Mouse (Mus musculus) forebrain, embryonic 16.5 days (tissue): ENCODE measurements at regions not wholly inside any gene's neighbourhood (a gene's known extent, or its start where the extent isn't known, plus 50 kb on each side); places are given as distances from the start of the nearest gene placed in this dataset.

Source experiments
- ATAC-seq: fragments of 200-750 bp; cut with Nextera tagmentation; 2 replicates; pipeline ENCODE4 v1.8.0; 2017; ENCODE audit warnings: mild to moderate bottlenecking, moderate library complexity
- H3K27ac ChIP-seq: fragments of 300-500 bp; sonication (generic); 2 replicates; pipeline ENCODE4 v1.5.1; 2014; ENCODE audit warnings: low read length, control low read depth
- H3K27me3 ChIP-seq: fragments of 300-500 bp; sonication (generic); replicated peaks from 2 replicates; pipeline ENCODE4 v1.6.1; 2014; ENCODE audit warnings: low read length; ENCODE audit not compliant: control insufficient read depth, insufficient read depth
- H3K36me3 ChIP-seq: fragments of 300-500 bp; sonication (generic); 2 replicates; pipeline ENCODE4 v1.6.1; 2014; ENCODE audit not compliant: control insufficient read depth, insufficient read depth
- H3K4me1 ChIP-seq: fragments of 300-500 bp; sonication (generic); replicated peaks from 2 replicates; pipeline ENCODE4 v1.6.1; 2014; ENCODE audit warnings: low read length; ENCODE audit not compliant: control insufficient read depth, insufficient read depth
- H3K4me2 ChIP-seq: fragments of 300-500 bp; sonication (generic); 2 replicates; pipeline ENCODE4 v1.6.1; 2014; ENCODE audit warnings: mild to moderate bottlenecking, low read length, control low read depth
- H3K4me3 ChIP-seq: fragments of 300-500 bp; sonication (generic); replicated peaks from 2 replicates; pipeline ENCODE4 v1.5.1; 2014; ENCODE audit warnings: mild to moderate bottlenecking, low read length, control low read depth
- H3K9ac ChIP-seq: fragments of 300-500 bp; sonication (generic); replicated peaks from 2 replicates; pipeline ENCODE4 v1.6.1; 2014; ENCODE audit warnings: low read depth, low read length, control low read depth
- H3K9me3 ChIP-seq: fragments of 300-500 bp; sonication (generic); 2 replicates; pipeline ENCODE4 v1.6.1; 2016; ENCODE audit warnings: low read length; ENCODE audit not compliant: control insufficient read depth
- WGBS: fragments of 180-500 bp; shearing (Covaris S2); extraction: QIAGEN DNeasy Blood & Tissue Kit; methylation state at CpG from one replicate; pipeline ENCODE4 v1.1.7; 2014; 5-methylcytosine and 5-hydroxymethylcytosine counted together

DNA sequence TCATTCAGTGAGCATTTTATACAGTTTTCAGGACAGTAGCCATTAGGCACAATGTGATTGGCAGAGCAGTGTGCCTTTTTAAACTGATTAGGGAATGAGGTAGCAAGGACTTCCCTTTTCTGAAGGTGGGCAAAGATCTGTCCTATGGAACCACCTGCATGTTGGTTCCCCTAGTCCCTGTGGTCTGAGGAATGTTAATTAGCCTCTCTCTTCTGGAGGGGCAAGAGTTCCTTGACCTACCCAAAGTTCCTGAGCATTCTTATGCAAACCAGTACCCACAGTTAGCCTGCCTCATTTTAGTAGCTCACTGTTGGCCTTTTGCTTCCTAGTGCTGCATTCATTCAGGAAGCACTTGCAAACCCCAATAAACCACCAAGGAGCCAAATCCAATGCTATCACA lies 455.8 kb downstream of the Otol1 start:
- H3K4me2 ChIP-seq = no peak overlapping the region

DNA sequence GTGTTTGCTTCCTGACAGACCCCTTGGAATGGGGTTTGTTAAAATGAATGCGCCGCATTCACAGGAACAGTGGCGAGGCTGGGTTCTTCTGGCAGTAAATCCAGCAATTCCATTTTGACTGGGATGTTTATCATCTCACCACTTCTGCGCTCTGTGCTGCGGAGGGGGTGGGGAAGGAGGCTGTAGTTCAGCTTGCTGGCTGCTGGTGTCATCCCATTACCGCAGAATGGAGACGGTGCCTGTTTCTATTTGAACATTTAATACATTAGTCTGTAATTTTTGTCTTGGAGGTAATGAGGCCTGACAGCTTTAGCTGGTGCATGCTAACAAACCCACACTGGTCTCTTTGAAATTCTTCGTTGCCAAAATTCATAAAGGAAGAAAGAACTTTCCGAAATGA lies 475.1 kb downstream of the Otol1 start:
- Histone ChIP-seq H3K27me3 (no peaks in the 10 kb centered on the region), H3K36me3 (no peaks in the 10 kb centered on the region), H3K4me3 (no peak overlapping the region), H3K9me3 (no peaks in the 10 kb centered on the region), H3K4me2 (peak overlapping the region; percentile 30), H3K27ac (peak overlapping the region; percentile 83), H3K4me1 (peaks cover 9% of the 10 kb centered on the region), H3K9ac (no peak overlapping the region)
- ATAC-seq = peak; percentile 99
- WGBS = 10% methylated on average over 9 of the region's 9 CpGs

More for the DNA sequence above, 455.8 kb downstream of the Otol1 start:
- no peaks in the 10 kb centered on the region for H3K27me3 ChIP-seq
- no peak for ATAC-seq
- H3K36me3 ChIP-seq = no peaks in the 10 kb centered on the region
- no peak overlapping the region for H3K9ac ChIP-seq
- no peaks in the 10 kb centered on the region for H3K4me1 ChIP-seq
- H3K27ac ChIP-seq = no peak overlapping the region
- H3K9me3 ChIP-seq = no peaks in the 10 kb centered on the region
- H3K4me3 ChIP-seq = no peak overlapping the region

DNA sequence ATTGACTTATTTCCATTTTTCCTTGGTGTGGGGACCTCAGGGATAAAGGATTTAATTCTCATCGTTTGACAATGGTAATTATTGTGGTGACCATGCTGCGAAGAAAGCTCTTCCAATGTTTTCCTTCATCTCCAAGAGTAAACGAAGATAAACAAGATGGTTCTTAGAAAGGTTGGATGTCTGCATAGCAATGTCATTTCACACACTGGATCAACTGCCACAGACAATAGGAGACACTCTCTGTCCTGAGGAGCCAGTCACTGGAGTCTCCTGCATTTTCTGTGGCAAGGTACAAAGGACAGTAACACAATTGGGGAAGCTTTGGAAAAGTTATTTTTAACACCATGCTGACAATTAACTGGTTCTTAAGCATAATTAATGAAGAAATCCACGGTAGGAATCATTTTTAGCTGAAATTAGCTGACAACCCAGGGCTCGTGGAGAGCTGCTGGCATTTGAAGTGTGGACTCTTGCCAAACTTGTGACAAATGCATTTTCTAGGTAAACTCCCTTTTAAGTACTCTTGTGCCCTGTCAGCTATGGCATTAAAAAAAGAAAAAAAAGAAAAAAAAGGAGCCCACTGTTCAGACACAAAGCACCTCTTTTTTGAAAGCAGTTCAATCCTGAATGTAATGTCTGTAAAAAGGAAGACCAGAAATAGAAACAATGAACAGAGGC lies 475.8 kb downstream of the Otol1 start:
- Histone ChIP-seq H3K27me3 (no peaks in the 10 kb centered on the region), H3K4me2 (peak overlapping the region; percentile 30), H3K27ac (peak overlapping the region; percentile 83), H3K9ac (no peak overlapping the region), H3K4me1 (peaks cover 9% of the 10 kb centered on the region), H3K9me3 (no peaks in the 10 kb centered on the region), H3K36me3 (no peaks in the 10 kb centered on the region), H3K4me3 (no peak overlapping the region)
- peak; percentile 66 for ATAC-seq
- 12% methylated on average over 5 of the region's 5 CpGs for WGBS

DNA sequence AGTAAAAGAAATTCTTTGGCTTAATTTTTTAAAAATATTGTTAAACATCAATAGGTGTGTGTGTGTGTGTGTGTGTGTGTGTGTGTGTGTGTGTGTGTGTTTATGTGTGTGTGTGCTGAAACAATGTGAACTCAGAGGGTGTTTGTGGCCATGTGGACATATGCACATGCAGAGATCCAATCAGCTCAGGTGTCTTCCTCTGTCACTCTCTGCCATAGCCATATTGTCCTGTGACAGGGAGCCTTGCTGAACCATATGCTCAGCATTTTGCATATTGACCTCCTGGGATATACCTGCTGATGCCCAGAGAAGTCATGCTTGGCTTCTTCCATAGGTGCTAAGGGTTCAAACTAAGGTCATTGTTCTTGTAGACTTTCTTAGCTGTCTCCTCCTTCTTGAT lies 489.0 kb downstream of the Otol1 start:
- H3K27me3 ChIP-seq = no peaks in the 10 kb centered on the region
- no peaks in the 10 kb centered on the region for H3K9me3 ChIP-seq
- no peak overlapping the region for H3K27ac ChIP-seq
- no peak overlapping the region for H3K9ac ChIP-seq
- no peak overlapping the region for H3K4me3 ChIP-seq
- no peak for ATAC-seq
- no peaks in the 10 kb centered on the region for H3K36me3 ChIP-seq
- no peak overlapping the region for H3K4me2 ChIP-seq
- H3K4me1 ChIP-seq = peaks cover 15% of the 10 kb centered on the region

DNA sequence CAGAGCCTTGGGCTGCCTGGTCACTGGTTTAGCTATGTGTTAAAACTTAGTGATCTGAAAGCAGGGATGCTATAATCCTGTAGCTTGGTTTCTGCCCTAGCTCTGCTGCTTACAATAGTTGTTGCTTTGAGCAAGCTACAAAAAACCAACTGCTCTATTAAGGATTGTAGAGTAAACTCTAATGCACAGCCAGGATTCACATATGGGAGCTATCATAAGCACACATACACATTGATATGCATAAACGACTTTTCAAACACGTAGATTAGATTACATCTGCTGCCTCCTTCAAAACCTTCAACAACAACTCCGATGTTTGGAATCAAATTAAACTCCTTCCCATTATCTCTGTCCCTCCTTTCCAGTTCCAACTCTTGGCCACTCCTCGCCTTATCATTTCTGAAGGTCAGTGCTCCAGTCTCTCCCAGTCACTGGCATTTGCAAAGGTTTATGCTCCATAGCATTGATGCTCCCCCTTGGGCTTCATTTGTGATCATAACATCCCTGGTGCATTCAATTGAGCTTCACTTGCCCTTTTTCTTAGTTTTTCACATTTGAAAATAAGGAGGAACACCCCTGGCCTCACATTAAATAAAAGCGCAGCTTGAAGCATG lies 492.9 kb downstream of the Otol1 start:
- ATAC-seq = peak; percentile 62; the same call in 1 of the 2 replicates
- H3K9ac ChIP-seq = no peak overlapping the region
- H3K4me2 ChIP-seq = no peak overlapping the region
- no peak overlapping the region for H3K27ac ChIP-seq
- H3K4me3 ChIP-seq = no peak overlapping the region
- H3K9me3 ChIP-seq = no peaks in the 10 kb centered on the region
- H3K36me3 ChIP-seq = no peaks in the 10 kb centered on the region
- H3K27me3 ChIP-seq = no peaks in the 10 kb centered on the region
- peaks cover 16% of the 10 kb centered on the region for H3K4me1 ChIP-seq
- 42% methylated on average over 5 of the region's 5 CpGs for WGBS

DNA sequence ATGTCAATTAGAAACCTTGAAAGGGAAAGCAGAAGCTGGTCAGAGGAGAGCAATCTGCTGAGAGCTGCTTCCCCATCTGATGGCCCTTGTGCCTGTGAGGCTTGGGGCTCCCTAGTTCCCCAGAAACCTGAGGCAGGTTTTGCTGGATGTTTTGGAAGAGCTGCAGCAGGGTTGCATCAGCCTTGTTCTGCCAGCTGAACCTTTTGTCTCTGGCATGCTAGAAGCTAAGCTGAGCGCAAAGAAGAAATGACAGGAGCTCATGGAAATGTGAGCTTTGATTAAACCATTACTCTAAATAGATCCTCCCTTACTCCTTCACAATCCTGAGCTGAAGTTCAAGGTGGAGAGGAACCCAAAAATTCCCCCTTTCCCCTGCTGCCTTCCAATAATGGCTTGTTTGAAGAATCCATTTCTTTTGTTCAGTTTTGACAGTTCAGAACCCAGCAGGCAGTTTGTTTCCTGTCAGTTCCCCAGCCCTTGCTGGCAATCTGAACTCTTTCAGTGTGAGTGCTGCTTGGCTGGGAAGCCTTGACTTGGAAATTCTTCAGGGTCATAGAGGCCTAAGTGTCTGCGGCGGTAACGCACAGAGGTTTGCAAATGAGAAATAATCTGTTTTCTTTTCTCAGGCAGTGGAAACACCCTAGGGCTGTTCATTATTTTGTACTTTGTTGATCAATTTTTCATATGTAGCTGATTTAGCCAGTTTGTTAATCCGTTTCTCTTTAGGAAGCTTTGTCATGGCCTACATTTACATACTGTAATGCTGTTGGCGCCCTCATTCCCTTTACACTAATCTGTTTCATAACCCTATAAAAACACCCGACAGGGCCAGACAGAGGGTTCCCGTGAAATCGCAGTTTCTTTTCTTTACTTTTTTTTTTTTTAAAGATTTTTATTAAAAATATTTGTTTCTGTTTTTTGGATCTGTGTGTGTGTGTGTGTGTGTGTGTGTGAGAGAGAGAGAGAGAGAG lies 493.9 kb downstream of the Otol1 start:
- Histone ChIP-seq H3K9me3 (no peaks in the 10 kb centered on the region), H3K36me3 (no peaks in the 10 kb centered on the region), H3K9ac (no peak overlapping the region), H3K4me2 (no peak overlapping the region), H3K27ac (peak overlapping the region; percentile 58; the same call in 1 of the 2 replicates), H3K27me3 (no peaks in the 10 kb centered on the region), H3K4me1 (peaks cover 16% of the 10 kb centered on the region), H3K4me3 (no peak overlapping the region)
- WGBS = 23% methylated on average over 9 of the region's 9 CpGs
- peak; percentile 78 for ATAC-seq

DNA sequence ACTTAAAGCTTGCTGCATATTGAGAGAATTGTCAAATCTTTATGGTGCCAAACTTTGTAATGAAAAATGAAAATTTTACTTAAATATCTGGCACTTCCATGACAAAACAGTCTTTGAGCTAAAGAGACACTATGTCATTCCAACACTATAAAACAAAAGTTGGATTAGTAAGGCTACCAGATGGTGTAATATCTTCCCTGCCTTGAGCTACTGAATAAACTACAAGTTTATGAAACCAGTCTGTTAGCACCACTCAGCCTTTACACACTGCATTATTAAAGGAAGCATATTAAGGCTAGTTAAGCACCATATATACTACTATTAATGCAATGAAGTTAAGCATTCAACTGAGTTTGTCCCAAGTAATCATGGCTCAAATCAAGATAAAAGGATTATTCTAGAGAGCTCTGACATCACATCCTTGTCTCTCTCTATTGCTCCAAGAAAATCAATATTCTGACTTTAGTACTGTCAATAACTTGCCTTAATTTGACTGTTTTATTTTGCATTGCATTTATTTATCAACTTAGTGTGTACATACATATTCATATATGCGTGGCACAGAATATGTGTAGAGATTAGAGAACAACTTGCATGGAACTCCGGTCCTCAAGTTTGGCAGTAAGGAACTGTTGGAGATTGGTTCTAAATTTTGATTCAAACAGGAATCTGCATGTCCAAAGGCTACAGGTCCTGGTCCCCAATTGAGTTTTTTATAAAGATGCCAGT lies 526.3 kb downstream of the Otol1 start:
- Histone ChIP-seq H3K9me3 (no peaks in the 10 kb centered on the region), H3K9ac (no peak overlapping the region), H3K27ac (no peak overlapping the region), H3K4me2 (no peak overlapping the region), H3K4me1 (no peaks in the 10 kb centered on the region), H3K27me3 (no peaks in the 10 kb centered on the region), H3K4me3 (no peak overlapping the region), H3K36me3 (no peaks in the 10 kb centered on the region)
- peak; percentile 78 for ATAC-seq
- WGBS = 77% methylated on average over 2 of the region's 2 CpGs

DNA sequence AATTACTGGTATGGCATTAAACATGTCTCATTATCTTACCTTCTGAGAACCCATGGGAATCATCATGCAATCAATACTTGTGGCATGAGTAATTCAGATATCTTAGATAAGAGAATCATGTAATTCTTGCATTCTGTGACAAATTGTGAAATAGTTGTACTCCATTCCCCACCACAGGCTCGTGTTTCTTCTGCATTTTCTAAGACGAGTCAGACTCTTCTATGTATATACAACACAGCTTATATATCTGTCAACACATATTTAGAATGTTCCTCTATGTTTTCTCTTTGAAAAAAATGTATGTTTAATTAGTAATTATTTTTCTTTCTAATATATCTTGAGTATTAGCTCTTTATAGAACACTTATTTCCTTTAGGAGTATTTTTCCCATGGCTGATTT lies 527.7 kb downstream of the Otol1 start:
- Histone ChIP-seq H3K4me1 (no peaks in the 10 kb centered on the region), H3K27ac (no peak overlapping the region), H3K4me3 (no peak overlapping the region), H3K9me3 (no peaks in the 10 kb centered on the region), H3K9ac (no peak overlapping the region), H3K27me3 (no peaks in the 10 kb centered on the region), H3K4me2 (no peak overlapping the region), H3K36me3 (no peaks in the 10 kb centered on the region)
- ATAC-seq = no peak
- 90% methylated on average over 2 of the region's 2 CpGs for WGBS

DNA sequence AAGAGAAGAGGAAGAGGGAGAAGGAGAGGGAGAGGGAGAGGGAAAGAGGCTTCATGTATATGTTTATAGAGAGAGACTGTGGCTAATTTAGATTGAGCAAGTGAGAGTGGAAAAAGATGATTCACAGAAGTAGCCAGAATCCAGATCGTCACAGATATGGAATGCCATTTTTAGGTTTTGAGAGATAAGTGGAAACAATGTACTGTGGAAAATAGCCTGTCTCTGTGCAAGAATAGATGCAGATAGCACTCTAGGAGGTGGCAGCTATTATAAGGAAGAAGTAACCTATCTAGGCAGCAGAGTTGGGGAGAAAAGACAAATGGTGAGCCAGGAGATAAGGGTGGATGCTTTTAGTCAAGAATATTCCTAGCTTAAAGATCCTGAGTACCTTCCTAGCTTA lies 536.5 kb downstream of the Otol1 start:
- Histone ChIP-seq H3K27me3 (no peaks in the 10 kb centered on the region), H3K9me3 (no peaks in the 10 kb centered on the region), H3K9ac (no peak overlapping the region), H3K36me3 (no peaks in the 10 kb centered on the region), H3K4me2 (no peak overlapping the region), H3K27ac (no peak overlapping the region), H3K4me1 (no peaks in the 10 kb centered on the region), H3K4me3 (no peak overlapping the region)
- 74% methylated on average over 1 of the region's 1 CpGs for WGBS
- ATAC-seq = no peak
